Mouse (Mus musculus) liver, embryonic 14 days (tissue): Measurements from ENCODE around the gene Dgkb. TPM values are rescaled to one million over a fixed set of nuclear protein-coding genes. Genes with fewer than 3 reads are reported as not detected.

Experiments
- polyA plus RNA-seq: library from polyadenylated mRNA; depleted of rRNA; stranded (reverse); fragments of >200 nt; gene quantifications from 2 replicates; pipeline ENCODE4 v1.2.3, GENCODE M21; 2012; rRNA removed

Dgkb gene
- 0.01 and 0.02 TPM in 2 replicates for polyA plus RNA-seq

DNA sequence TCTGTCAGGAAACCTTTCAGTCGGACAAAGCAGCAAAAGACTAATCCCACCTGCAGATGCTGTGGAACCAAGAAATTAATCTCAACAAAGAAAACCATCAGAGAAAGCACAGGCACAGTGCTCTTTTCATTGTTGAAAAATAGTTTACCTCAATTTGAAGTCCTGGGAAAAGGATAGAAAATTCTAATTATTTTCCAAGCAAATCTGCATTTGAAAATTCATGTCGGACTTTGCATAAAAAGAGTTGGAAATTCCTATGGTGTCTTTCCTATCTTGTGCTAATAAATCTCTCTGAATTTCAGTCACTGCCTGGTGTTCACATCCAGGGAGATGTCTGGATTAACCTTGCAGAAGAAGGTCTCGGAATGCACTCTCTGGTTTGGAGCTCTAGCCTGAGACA, at the start of gene Dgkb:
TSS of gene Dgkb (plus strand) at position 301 of the 400 bp plus-strand sequence.

